Mouse (Mus musculus) embryonic facial prominence, embryonic 14.5 days (tissue): Measurements from ENCODE around the gene Epm2a. TPM values are rescaled to one million over a fixed set of nuclear protein-coding genes. Genes with fewer than 3 reads are reported as not detected.
"Not testable (repeated sequence)": the region's sequence is repeated elsewhere in the genome, so short reads cannot be mapped to it uniquely, and the experiment has no call there.

Experiments
- ATAC-seq: fragments of 200-750 bp; cut with Nextera tagmentation; 2 replicates; pipeline ENCODE4 v1.8.0; 2017; ENCODE audit warnings: low read depth, moderate number of reproducible peaks, moderate TSS enrichment
- DNase-seq: peaks from one replicate; pipeline ENCODE4 v3.0.0-alpha.2; 2015; ENCODE audit warnings: low spot score
- H3K27ac ChIP-seq: fragments of 300-500 bp; sonication (generic); replicated peaks from 2 replicates; pipeline ENCODE4 v1.5.1; 2014; ENCODE audit warnings: low read depth, mild to moderate bottlenecking, low read length, moderate library complexity
- H3K27me3 ChIP-seq: fragments of 300-500 bp; sonication (generic); replicated peaks from 2 replicates; pipeline ENCODE4 v1.6.1; 2014; ENCODE audit warnings: low read length; ENCODE audit not compliant: control insufficient read depth, insufficient read depth
- H3K36me3 ChIP-seq: fragments of 300-500 bp; sonication (generic); 2 replicates; pipeline ENCODE4 v1.6.1; 2014; ENCODE audit warnings: low read length, mixed read lengths; ENCODE audit not compliant: control insufficient read depth, insufficient read depth
- H3K4me1 ChIP-seq: fragments of 300-500 bp; sonication (generic); 2 replicates; pipeline ENCODE4 v1.6.1; 2014; ENCODE audit warnings: antibody characterized with exemption, low read length; ENCODE audit not compliant: control insufficient read depth, insufficient read depth
- H3K4me2 ChIP-seq: fragments of 300-500 bp; sonication (generic); 2 replicates; pipeline ENCODE4 v1.6.1; 2014; ENCODE audit warnings: low read depth, mild to moderate bottlenecking, low read length, moderate library complexity, mixed read lengths
- H3K4me3 ChIP-seq: fragments of 300-500 bp; sonication (generic); 2 replicates; pipeline ENCODE4 v1.5.1; 2014; ENCODE audit warnings: low read depth, mild to moderate bottlenecking, low read length
- H3K9ac ChIP-seq: fragments of 300-500 bp; sonication (generic); 2 replicates; pipeline ENCODE4 v1.6.1; 2014; ENCODE audit warnings: low read depth, mild to moderate bottlenecking, low read length, moderate library complexity, mixed read lengths
- H3K9me3 ChIP-seq: fragments of 300-500 bp; sonication (generic); 2 replicates; pipeline ENCODE4 v1.6.1; 2016; ENCODE audit warnings: low read length; ENCODE audit not compliant: control insufficient read depth
- whole genome bisulfite sequencing: fragments of 180-500 bp; shearing (Covaris S2); extraction: QIAGEN DNeasy Blood & Tissue Kit; methylation state at CpG from one replicate; pipeline ENCODE4 v1.1.7; 2014; 5-methylcytosine and 5-hydroxymethylcytosine counted together
- polyA plus RNA-seq: library from polyadenylated mRNA; unstranded; fragments of >200 nt; fragmentation: Nextera tagmentation; extraction: Ambion mirVana; gene quantifications from 2 replicates; pipeline ENCODE4 v1.2.1, GENCODE M21; 2014

The Epm2a gene
- 0.90 and 1.0 TPM in 2 replicates for polyA plus RNA-seq

GRCm38 (mm10) chr10:11343205-11344141, at the start of gene Epm2a:
Epm2a (plus strand) TSS chr10:11343404.
- DNase-seq (peak; percentile 96), ATAC-seq (peak; percentile 99)
- H3K4me1 ChIP-seq = no peaks in the 10 kb centered on the region; the same call in 1 of the 2 replicates
- no peaks in the 10 kb centered on the region for H3K36me3 ChIP-seq
- H3K9ac ChIP-seq = peak within 1 kb of the TSS; percentile 93
- H3K4me3 ChIP-seq = peak within 1 kb of the TSS; percentile 67
- H3K9me3 ChIP-seq = no peaks in the 10 kb centered on the region
- peak within 1 kb of the TSS; percentile 98 for H3K27ac ChIP-seq
- under 1% methylated on average over 59 of the region's 106 CpGs for WGBS
- peak within 1 kb of the TSS; percentile 73 for H3K4me2 ChIP-seq
- no peaks in the 10 kb centered on the region for H3K27me3 ChIP-seq

DNA sequence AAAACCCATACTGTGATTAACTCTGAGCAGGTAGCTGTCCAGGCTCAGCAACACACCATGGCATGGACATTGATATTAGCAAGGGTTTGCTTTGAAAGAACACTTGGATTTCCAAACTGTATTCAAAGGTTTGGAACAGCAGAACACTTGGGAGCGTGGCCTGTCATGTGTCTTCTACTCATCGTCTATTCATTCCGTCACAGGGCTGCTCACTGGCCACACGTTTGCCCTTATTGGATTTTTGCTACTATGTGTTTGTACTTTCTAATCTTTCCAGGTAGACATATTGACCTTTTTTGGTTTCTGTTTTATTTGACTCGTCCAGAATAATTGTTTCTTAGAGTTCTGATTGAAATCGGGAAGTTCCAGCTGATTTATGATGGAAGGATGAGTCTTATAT, 44.8 kb upstream of the Epm2a start:
- no peak for ATAC-seq
- no peaks in the 10 kb centered on the region for H3K4me1 ChIP-seq
- no peak overlapping the region for H3K27ac ChIP-seq
- H3K4me2 ChIP-seq = no peak overlapping the region
- H3K36me3 ChIP-seq = peaks cover 17% of the 10 kb centered on the region; the same call in 1 of the 2 replicates
- 91% methylated on average over 6 of the region's 6 CpGs for WGBS
- H3K27me3 ChIP-seq = no peaks in the 10 kb centered on the region
- H3K9me3 ChIP-seq = no peaks in the 10 kb centered on the region
- no peak for DNase-seq
- no peak overlapping the region for H3K4me3 ChIP-seq
- no peak overlapping the region for H3K9ac ChIP-seq

DNA sequence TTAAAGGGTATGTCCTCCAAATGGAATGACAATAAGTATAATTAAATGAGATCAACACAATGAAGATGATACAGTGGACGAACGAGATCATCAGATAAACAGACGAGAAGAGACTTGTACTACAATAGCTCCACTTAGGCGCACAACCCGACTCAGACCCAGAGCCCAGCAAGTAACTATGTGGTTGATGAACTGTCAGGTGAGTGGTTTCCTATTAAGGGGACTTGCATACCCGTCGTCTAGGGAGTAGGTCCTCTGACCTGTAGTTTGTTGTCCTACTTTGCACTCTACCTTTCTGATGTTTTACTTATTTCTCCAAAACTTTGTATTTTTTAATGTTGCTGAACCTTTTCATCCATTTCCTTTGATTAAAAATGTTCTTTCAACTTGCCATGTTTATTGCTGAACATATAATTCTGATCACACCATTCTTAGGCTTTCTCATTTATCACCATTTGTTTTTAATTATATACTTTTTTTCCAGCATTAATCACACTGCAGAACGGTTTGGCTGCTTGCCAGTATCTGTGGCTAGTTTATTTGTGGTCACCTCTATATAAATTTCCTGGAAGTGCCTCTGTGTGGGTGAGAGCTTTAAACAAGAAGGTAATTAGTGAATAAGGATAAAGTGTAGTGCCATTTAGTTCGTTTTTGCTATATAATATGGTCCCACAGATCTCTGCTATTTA, 37.7 kb upstream of the Epm2a start:
- no peak overlapping the region for H3K4me3 ChIP-seq
- ATAC-seq = peak; percentile 28; the same call in 1 of the 2 replicates
- no peak overlapping the region for H3K27ac ChIP-seq

DNA sequence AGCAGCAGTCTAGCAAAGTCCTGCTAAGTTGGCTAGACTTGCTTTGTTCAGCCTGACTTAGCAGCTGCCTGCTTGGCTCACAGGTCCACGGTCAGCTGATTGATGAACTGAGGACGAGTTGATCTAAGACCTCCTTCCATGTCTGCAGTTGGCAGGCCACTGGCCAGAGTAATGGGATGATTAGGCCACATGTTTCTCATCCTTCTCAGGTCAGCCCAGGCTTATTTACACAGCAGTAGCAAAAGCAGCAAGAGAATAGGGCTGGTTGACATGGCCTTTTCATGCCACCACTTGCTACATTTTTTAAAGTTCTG, 37.2 kb upstream of the Epm2a start:
- H3K9me3 ChIP-seq = no peaks in the 10 kb centered on the region
- no peak overlapping the region for H3K27ac ChIP-seq
- no peak overlapping the region for H3K9ac ChIP-seq
- 44% methylated on average over 2 of the region's 2 CpGs for WGBS
- ATAC-seq (no peak), DNase-seq (no peak)
- no peaks in the 10 kb centered on the region for H3K36me3 ChIP-seq
- no peaks in the 10 kb centered on the region for H3K4me1 ChIP-seq
- H3K4me2 ChIP-seq = no peak overlapping the region
- H3K27me3 ChIP-seq = no peaks in the 10 kb centered on the region
- H3K4me3 ChIP-seq = no peak overlapping the region

More for the DNA sequence above, 37.7 kb upstream of the Epm2a start:
- Histone ChIP-seq H3K36me3 (no peaks in the 10 kb centered on the region), H3K4me2 (no peak overlapping the region), H3K9ac (no peak overlapping the region), H3K27me3 (no peaks in the 10 kb centered on the region), H3K4me1 (no peaks in the 10 kb centered on the region), H3K9me3 (no peaks in the 10 kb centered on the region)
- WGBS = 73% methylated on average over 9 of the region's 9 CpGs
- DNase-seq = no peak

DNA sequence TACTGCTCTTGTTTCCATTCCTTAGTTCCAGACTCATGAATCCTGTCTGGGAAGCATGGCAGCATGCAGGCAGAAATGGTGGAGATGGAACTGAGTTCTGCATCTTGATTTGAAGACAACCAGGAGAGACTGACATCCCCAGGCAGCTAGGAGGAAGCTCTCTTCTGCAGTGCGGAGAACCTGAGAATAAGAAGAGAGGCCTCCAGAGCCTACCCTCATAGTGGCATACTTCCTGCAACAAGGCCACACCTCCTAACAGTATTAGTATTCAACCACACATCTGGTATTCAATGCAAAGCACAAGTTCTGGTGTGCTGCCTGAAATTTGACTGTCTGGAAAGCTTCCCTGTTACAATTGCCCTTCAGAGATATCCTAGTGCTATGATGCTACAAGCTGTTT, 33.3 kb upstream of the Epm2a start:
- no peak for DNase-seq
- Histone ChIP-seq H3K36me3 (no peaks in the 10 kb centered on the region), H3K27ac (no peak overlapping the region), H3K27me3 (no peaks in the 10 kb centered on the region), H3K4me3 (no peak overlapping the region), H3K4me2 (no peak overlapping the region), H3K4me1 (no peaks in the 10 kb centered on the region), H3K9me3 (no peaks in the 10 kb centered on the region), H3K9ac (no peak overlapping the region)
- no peak for ATAC-seq
- 82% methylated on average over 1 of the region's 1 CpGs for WGBS

GRCm38 (mm10) chr10:11310481-11310880, 32.7 kb upstream of the Epm2a start:
- Histone ChIP-seq H3K4me1 (no peaks in the 10 kb centered on the region), H3K4me2 (no peak overlapping the region), H3K9me3 (no peaks in the 10 kb centered on the region), H3K9ac (no peak overlapping the region), H3K36me3 (no peaks in the 10 kb centered on the region), H3K27me3 (no peaks in the 10 kb centered on the region), H3K27ac (no peak overlapping the region), H3K4me3 (no peak overlapping the region)
- ATAC-seq = no peak
- no peak for DNase-seq

DNA sequence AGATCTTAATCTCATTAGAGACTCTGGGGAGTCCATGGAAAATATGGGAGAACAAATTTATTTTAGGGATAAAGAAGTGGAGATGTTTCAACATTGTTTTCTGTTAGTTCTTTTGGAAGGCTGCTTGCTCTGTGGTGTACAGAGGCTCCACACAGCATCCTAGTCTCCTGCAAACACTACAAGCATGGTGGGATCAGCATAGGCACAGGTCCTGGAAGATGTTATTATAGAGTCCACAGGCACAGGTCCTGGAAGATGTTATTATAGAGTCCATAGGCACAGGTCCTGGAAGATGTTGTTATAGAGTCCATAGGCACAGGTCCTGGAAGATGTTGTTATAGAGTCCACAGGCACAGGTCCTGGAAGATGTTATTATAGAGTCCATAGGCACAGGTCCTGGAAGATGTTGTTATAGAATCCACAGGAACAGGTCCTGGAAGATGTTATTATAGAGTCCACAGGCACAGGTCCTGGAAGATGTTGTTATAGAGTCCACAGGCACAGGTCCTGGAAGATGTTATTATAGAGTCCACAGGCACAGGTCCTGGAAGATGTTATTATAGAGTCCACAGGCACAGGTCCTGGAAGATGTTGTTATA, 25.2 kb upstream of the Epm2a start:
- H3K4me2 ChIP-seq, H3K4me1 ChIP-seq, H3K36me3 ChIP-seq, H3K9ac ChIP-seq, H3K9me3 ChIP-seq, H3K27ac ChIP-seq, H3K27me3 ChIP-seq, ATAC-seq, H3K4me3 ChIP-seq: not testable (repeated sequence)
- peak; percentile 32 for DNase-seq

DNA sequence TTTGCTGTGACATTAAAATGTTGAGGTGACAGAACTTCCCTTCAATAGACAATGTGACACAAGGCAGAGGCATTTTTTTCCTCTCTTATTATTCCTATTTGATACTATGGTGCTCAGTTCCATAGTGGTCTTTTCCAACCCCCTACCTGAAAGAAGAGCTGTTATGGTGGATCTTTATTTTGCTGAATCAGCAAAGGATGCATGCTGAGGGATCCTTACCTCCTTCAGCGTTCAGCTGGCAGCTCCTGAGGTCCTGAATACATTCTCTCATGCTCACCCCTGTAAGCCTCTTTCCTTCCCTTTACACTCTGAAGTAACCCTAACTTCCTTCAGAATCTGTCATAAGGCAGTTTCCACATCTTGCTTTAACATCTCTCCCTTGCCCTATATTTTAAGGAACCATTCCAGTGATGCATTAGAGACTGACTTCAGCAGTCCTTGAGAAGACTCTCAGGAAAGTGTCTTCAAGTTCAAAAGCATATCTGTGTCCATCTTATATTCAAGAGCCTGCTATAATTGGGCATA, 23.7 kb upstream of the Epm2a start:
- Histone ChIP-seq H3K27me3 (no peaks in the 10 kb centered on the region), H3K4me1 (no peaks in the 10 kb centered on the region), H3K4me3 (no peak overlapping the region), H3K9ac (no peak overlapping the region), H3K36me3 (no peaks in the 10 kb centered on the region), H3K27ac (no peak overlapping the region), H3K4me2 (no peak overlapping the region), H3K9me3 (no peaks in the 10 kb centered on the region)
- ATAC-seq (no peak), DNase-seq (no peak)
- WGBS = 94% methylated on average over 1 of the region's 1 CpGs
